In genomic region chr8:128272866-128273344, GRCm38 (mm10) we compare ENCODE assay signal across 9 mouse cellular contexts.
DNase-seq lines count a peak whose midpoint lies in the region; ATAC-seq and TF ChIP-seq lines count a peak whose summit lies in the region.
"Had no signal": no experiment of that assay in that cellular context is flagged by ENCODE, and none has a peak within 500 bp of the region (broad histone marks: within the 10 kb centered on the region; RNA-seq: fewer than 3 reads in every experiment).

No protein-coding gene starts in this region.

- peak; percentile 14 to 27 for DNase-seq in layer of hippocampus, adult 2 months (ENCODE audit: low spot score in 2 of 2)
- no peak for DNase-seq in layer of hippocampus, postnatal 10 days (ENCODE audit: low spot score in 2 of 2)
- DNase-seq in adrenal gland, adult 18-20 months (ENCODE audit: low spot score in 2 of 2): peak; percentile 35 to 49
- DNase-seq in frontal cortex, postnatal 25 days (ENCODE audit: low spot score in 2 of 2): peak; percentile 6 to 19
- DNase-seq in heart, postnatal 25 days (ENCODE audit: low spot score): peak; percentile 49
- DNase-seq in lung, adult 2 months: peak; percentile 23
- no peak for DNase-seq in natural killer cell, adult 2 months (ENCODE audit: low spot score in 2 of 2)

- ATAC-seq in erythroid progenitor cell, adult 5-6 weeks (replicated peaks; ENCODE audit: low FRiP score, poor library complexity, severe bottlenecking): no peak

- peaks cover 15% of the 10 kb centered on the region for H3K4me1 ChIP-seq in lung, adult 2 months (ENCODE audit: control insufficient read depth, insufficient read depth, low read length)

- H3K4me3 ChIP-seq in layer of hippocampus, adult 2 months: no peak overlapping the region
- no peak overlapping the region for H3K4me3 ChIP-seq in lung, adult 2 months (replicated peaks; ENCODE audit: extremely low read depth, low read depth, low read length)
- H3K4me3 ChIP-seq: limb, embryonic 12.5 days had no signal

- TF ChIP-seq CTCF in layer of hippocampus, adult 2 months (conservative IDR thresholded peaks at IDR 0.05): no peak
- TF ChIP-seq CTCF in lung, adult 2 months (IDR thresholded peaks at IDR 0.05; ENCODE audit: insufficient read depth, low read length): no peak

- H3K27ac ChIP-seq in layer of hippocampus, adult 2 months: peak overlapping the region; percentile 59
- H3K27ac ChIP-seq: limb, embryonic 12.5 days had no signal

- 16% methylated on average over 3 of the region's 3 CpGs for WGBS in lung, adult 2 months

- intact Hi-C loops in heart, postnatal 25 days (cut with DNase I): no loop called here

- no peak for TF ChIP-seq POLR2A in lung, adult 2 months (IDR thresholded peaks at IDR 0.05; ENCODE audit: borderline replicate concordance, extremely low read depth, low read depth, low read length)

Comparison
In these comparisons a context has a peak if more than half of its experiments do, and no peak if none do; other contexts are left out.
1. DNase-seq: peak in layer of hippocampus, adult 2 months (2 of 2), adrenal gland, adult 18-20 months (2 of 2), frontal cortex, postnatal 25 days (2 of 2), heart, postnatal 25 days (single experiment) and lung, adult 2 months (single experiment); none in layer of hippocampus, postnatal 10 days (0 of 2) and natural killer cell, adult 2 months (0 of 2).